Mouse (Mus musculus) activated CD4-positive, CD25-positive, alpha-beta regulatory T cell (primary cell): Measurements from ENCODE around the gene Mrgprd. TPM values are rescaled to one million over a fixed set of nuclear protein-coding genes. Genes with fewer than 3 reads are reported as not detected.

Experiments used
- polyA plus RNA-seq, 2 experiments: library from polyadenylated mRNA; unstranded; fragments of 100-300 nt; shearing (Covaris generic); gene quantifications; one replicate each; pipeline ENCODE4 v1.2.1; 2017

Mrgprd gene
- under 1 TPM in 1 of 2 experiments, not detected in 1; 0.05 TPM for polyA plus RNA-seq

DNA sequence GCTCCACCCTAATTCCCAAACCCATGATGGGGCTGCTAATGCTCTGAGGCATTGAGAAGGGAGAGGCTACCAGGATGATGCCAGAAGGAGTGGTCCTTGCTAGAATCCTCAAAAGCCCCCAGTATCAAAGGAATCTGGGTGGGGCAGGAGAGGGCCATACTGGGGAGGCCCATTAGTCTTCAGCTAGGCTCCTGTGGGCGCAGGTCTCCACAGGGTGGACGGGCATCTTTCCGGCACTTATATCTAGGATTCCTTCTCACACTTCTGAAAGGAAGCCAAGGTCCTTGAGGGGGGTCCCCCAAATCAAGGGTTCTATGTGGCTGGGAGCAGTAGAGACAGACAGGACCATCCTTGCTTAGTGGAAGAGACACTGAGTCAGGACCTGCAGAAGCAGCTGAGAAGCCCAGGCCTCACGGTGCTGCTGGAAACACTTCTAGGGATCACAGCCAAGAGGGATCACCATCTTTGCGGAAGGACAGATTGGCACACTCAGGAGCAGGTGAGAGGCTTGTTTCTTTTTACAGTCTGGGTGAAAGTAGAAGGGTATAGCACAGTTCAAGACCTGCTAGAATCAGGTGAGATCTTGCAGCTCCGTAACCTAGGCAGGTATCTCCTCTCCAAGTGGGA, at the start of gene Mrgprd:
Gene Mrgprd (plus strand): TSS at position 51 of the 627 bp plus-strand sequence.

DNA sequence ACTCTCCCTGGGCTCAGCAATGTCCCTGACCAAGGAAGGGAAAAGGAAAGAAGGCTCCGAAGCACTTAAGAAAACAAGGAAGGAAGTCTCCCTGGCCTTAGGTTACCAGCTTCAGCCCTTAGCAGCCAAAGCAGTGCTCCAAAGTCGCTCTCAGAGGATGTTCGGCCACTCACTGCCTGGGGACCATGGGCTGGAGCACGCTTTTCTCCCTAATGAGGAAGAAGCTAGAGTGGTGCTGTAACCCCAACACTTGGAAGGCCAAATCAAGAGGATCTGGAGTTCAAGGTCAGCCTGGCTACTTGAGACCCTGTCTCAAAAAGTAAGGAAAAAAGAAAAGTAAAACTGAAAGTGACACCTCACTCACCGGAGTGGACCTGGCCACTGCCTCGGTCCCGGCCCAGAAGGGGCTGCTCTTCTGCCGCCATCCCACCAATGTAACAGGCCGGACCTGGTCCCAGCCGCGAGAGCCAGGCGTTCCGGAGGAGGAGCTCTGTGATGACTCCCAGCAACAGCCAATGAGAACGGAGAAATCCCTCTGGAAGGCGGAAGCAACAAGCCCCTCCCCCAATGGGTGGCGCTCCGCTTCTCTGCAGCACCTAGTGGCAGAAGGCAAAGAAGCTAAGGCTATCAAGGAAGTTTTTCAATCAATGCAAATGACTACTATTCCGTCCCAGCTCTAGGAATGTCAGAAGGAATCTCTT, 31.0 kb upstream of the Mrgprd start, which contains the start of gene Tpcn2:
Gene Tpcn2 (minus strand): TSS at position 525 of the 701 bp plus-strand sequence.

DNA sequence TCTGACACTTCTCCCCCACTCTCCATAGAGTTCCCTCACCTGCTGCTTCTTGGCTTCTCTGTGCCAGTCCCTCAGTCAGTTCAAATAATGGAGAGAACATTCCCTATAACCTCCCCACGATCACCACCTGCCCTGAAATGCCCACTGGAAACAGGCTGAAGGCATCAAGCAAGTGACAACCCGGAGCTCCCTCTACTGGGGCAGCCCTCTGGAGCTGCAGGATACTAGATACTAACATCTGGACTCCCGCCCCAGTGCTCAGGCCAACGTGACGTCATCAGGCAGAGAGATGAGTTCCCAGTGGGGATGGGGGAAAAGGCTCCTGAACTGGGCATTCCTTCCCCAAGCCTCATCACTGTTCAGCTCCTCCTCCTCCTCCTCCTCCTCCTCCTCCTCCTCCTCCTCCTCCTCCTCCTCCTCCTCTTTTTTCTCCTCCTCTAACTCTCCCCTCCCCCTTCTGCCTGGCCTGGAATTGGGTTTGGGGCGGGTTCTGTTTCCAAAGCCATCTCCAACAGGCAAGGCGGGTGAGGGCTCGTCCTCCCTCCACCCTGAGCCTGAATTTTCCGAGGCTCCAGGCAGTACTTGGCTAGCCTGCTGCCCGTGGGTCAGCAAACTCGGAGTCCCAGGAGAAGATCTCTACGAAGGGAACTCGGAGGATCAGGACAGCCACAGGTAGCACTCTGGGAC, 14.2 kb upstream of the Mrgprd start, which contains the start of gene Mrgprf:
Gene Mrgprf (plus strand): TSS at position 508 of the 687 bp plus-strand sequence.

Other genes starting within 250 kb of the Mrgprd start
- 1 to 10 TPM in 1 of 2 experiments, not detected in 1; 1.2 TPM for gene 1810010D01Rik, start 106.7 kb upstream of the Mrgprd start, polyA plus RNA-seq
- 10 to 100 TPM; 14.4 to 15.8 TPM for gene Tpcn2, start 30.8 kb upstream of the Mrgprd start, polyA plus RNA-seq
- gene Mrgprf, start 14.0 kb upstream of the Mrgprd start, polyA plus RNA-seq: not detected